Mouse (Mus musculus) heart, adult 2 months (tissue): Measurements from ENCODE around the gene Samm50. TPM values are rescaled to one million over a fixed set of nuclear protein-coding genes. Genes with fewer than 3 reads are reported as not detected.

Experiments
- DNase-seq, 2 experiments: peaks; one replicate each; pipeline ENCODE4 v3.0.0; 2021
- H3K27ac ChIP-seq: fragments of 200-600 bp; 2 replicates; pipeline ENCODE4 v1.8.1; 2022
- H3K27me3 ChIP-seq: fragments of 200-500 bp; 2 replicates; pipeline ENCODE4 v1.6.1; 2012; ENCODE audit warnings: mild to moderate bottlenecking, low read length, inconsistent platforms, mixed read lengths; ENCODE audit not compliant: control insufficient read depth, insufficient read depth
- H3K36me3 ChIP-seq: fragments of 200-500 bp; 2 replicates; pipeline ENCODE4 v1.6.1; 2012; ENCODE audit warnings: low read length, inconsistent platforms; ENCODE audit not compliant: control insufficient read depth, insufficient read depth
- H3K4me1 ChIP-seq: fragments of 200-500 bp; 2 replicates; pipeline ENCODE4 v1.6.1; 2011; ENCODE audit warnings: low read length; ENCODE audit not compliant: control insufficient read depth, insufficient read depth
- H3K4me3 ChIP-seq: fragments of 200-600 bp; 2 replicates; pipeline ENCODE4 v1.8.1; 2022
- H3K79me2 ChIP-seq: fragments of 200-500 bp; replicated peaks from 2 replicates; pipeline ENCODE4 v1.6.1; 2012; ENCODE audit warnings: mild to moderate bottlenecking, inconsistent platforms, low read length, moderate library complexity, mixed read lengths; ENCODE audit not compliant: control insufficient read depth, insufficient read depth
- H3K9ac ChIP-seq: fragments of 200-500 bp; 2 replicates; pipeline ENCODE4 v1.6.1; 2012; ENCODE audit warnings: low read depth, mild to moderate bottlenecking, control low read depth, inconsistent platforms, low read length, mixed read lengths
- CTCF ChIP-seq: fragments of 200-600 bp; IDR thresholded peaks from 2 replicates; pipeline ENCODE4 v1.8.1; 2022; ENCODE audit warnings: antibody characterized with exemption, mild to moderate bottlenecking, moderate library complexity
- EP300 ChIP-seq: fragments of 200-500 bp; IDR thresholded peaks from 2 replicates; pipeline ENCODE4 v1.6.1; 2011; ENCODE audit warnings: low read depth, low read length, control low read depth; ENCODE audit not compliant: insufficient read depth
- POLR2A ChIP-seq: fragments of 200-500 bp; IDR thresholded peaks from 2 replicates; pipeline ENCODE4 v1.6.1; 2011; ENCODE audit warnings: mild to moderate bottlenecking, low read depth, low read length, control low read depth; ENCODE audit not compliant: insufficient read depth
- WGBS: fragments of 180-500 bp; shearing (Covaris S2); methylation state at CpG from one replicate; pipeline ENCODE4 v1.1.7; 2018; 5-methylcytosine and 5-hydroxymethylcytosine counted together
- intact Hi-C: fragments of 180-260 bp; cut with DNase I; formaldehyde crosslinking; loops from one replicate; pipeline ENCODE4 v1.15.1; 2025
- polyA plus RNA-seq: library from polyadenylated mRNA; depleted of rRNA; stranded (reverse); fragments of >200 nt; gene quantifications from 2 replicates; pipeline ENCODE4 v1.2.3, GENCODE M21; 2012
- total RNA-seq, 2 experiments: library from RNA; stranded (reverse); gene quantifications; 2 replicates each; pipeline ENCODE4 v1.2.3; 2021

Gene Samm50
- total and polyA plus RNA-seq, 3 experiments: 27.8 to 289 (median 258) TPM

GRCm38 (mm10) chr15:84213162-84213739 is 21.2 kb downstream of the Samm50 start:
- DNase-seq: no peak
- peaks cover 25% of the 10 kb centered on the region for H3K4me1 ChIP-seq
- H3K9ac ChIP-seq: 0 out of 2 replicates have a peak overlapping the region, but pooled peaks have one; percentile 7
- H3K36me3 ChIP-seq: peaks cover 4% of the 10 kb centered on the region
- H3K27me3 ChIP-seq: no peaks in the 10 kb centered on the region
- 63% methylated on average over 6 of the region's 6 CpGs for WGBS
- H3K27ac ChIP-seq: peak overlapping the region; percentile 48
- H3K79me2 ChIP-seq: no peaks in the 10 kb centered on the region
- no peak overlapping the region for H3K4me3 ChIP-seq
- intact Hi-C loops: loop anchor here (2.0 kb wide), 1 partner anchor 48 kb away; no protein-coding TSS in a partner anchor
- no peak for TF ChIP-seq CTCF
- TF ChIP-seq POLR2A: no peak
- TF ChIP-seq EP300: no peak

- Histone ChIP-seq H3K9ac (no peak overlapping the region), H3K27ac (no peak overlapping the region; the same call in 1 of the 2 replicates), H3K36me3 (peaks cover 2% of the 10 kb centered on the region), H3K27me3 (no peaks in the 10 kb centered on the region), H3K4me3 (no peak overlapping the region), H3K4me1 (peaks cover 32% of the 10 kb centered on the region), H3K79me2 (no peaks in the 10 kb centered on the region)
- DNase-seq: no peak
- TF ChIP-seq POLR2A (no peak), EP300 (no peak), CTCF (no peak)
- intact Hi-C loops: no loop called here
- WGBS: 80% methylated on average over 7 of the region's 7 CpGs
Measured at GRCm38 (mm10) chr15:84214476-84214875, 22.4 kb downstream of the Samm50 start.

DNA sequence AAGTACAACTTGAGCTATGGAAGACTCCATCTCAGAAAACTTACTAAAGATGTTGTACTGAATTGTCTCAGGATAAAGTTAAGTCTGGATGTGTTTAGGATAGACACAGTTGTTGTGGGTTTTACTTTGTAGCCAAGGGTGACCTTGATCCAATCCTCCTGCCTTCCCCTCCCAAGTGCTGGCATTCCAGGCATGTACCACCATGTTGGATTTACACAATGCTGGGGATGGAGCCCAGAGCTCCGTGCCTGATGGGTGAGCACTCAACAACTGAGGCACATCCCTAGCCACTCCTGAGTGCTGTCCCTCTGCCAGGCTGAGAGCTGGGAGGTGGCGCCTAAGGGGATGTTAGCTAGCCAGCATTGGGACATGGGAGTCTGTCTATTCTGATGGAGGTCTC is 23.2 kb downstream of the Samm50 start:
- DNase-seq: no peak
- WGBS: 70% methylated on average over 2 of the region's 2 CpGs

DNA sequence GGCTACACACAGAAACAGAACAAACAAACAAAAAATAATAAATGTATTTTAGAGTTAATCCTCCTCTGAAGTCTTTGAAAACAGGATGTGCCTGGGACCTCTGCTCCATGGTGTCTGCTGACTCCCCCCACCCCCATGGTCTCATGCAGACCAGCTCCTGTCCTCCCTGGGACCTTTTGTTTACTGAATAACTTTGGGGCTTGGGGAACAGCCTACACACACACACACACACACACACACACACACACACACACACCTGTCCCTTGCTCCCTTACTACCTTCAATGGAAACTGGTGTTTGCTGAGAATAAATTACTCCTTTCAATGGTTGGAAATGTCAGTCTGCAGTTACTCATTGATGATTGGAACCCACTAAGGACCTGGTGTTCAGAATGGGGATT is 24.0 kb downstream of the Samm50 start:
- Histone ChIP-seq H3K9ac (no peak overlapping the region), H3K27me3 (no peaks in the 10 kb centered on the region), H3K4me1 (peaks cover 27% of the 10 kb centered on the region), H3K36me3 (no peaks in the 10 kb centered on the region), H3K79me2 (no peaks in the 10 kb centered on the region), H3K27ac (no peak overlapping the region), H3K4me3 (no peak overlapping the region)
- intact Hi-C loops: no loop called here
- TF ChIP-seq EP300 (no peak), CTCF (no peak), POLR2A (no peak)
- no peak for DNase-seq

More for the DNA sequence above, 23.2 kb downstream of the Samm50 start:
- no peak overlapping the region for H3K9ac ChIP-seq
- H3K36me3 ChIP-seq: no peaks in the 10 kb centered on the region
- H3K4me1 ChIP-seq: peaks cover 27% of the 10 kb centered on the region
- H3K79me2 ChIP-seq: no peaks in the 10 kb centered on the region
- intact Hi-C loops: no loop called here
- TF ChIP-seq POLR2A (no peak), CTCF (no peak), EP300 (no peak)
- no peaks in the 10 kb centered on the region for H3K27me3 ChIP-seq
- H3K4me3 ChIP-seq: no peak overlapping the region
- no peak overlapping the region for H3K27ac ChIP-seq

DNA sequence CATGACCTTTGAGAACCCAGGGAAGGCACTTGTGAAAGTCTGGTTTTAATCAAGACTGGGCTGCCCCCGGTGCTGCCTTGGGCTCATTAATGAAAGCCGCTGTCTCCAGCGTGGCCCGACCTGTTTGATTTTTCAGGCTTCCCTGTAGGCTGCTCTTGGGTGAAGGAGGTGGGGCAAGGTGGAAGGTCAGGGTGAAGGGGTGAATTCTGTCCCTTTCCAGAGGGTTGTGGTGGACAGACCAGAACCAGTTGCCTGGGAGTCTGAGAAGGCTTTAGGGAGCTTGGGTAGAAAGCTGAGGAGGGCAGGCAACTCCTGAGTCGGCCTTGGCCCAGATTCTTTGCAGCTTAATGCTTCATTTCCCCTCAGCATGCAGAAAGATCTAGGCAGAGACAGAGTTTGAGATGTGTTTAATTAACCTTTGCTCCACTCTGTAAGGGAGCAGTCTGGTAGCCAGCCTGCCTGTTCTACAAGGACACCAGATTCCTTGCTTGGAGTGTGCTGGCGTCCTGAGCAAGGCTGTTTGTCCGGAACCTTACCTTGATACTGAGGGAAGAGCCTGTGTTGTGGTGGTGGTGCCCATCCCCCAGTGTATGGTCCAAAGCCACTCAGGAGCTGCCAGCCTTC is 24.5 kb downstream of the Samm50 start:
- WGBS: 65% methylated on average over 7 of the region's 7 CpGs
- intact Hi-C loops: no loop called here
- TF ChIP-seq POLR2A (no peak), EP300 (no peak), CTCF (no peak)
- no peak for DNase-seq
- Histone ChIP-seq H3K27me3 (no peaks in the 10 kb centered on the region), H3K27ac (no peak overlapping the region), H3K9ac (no peak overlapping the region), H3K4me3 (no peak overlapping the region), H3K79me2 (no peaks in the 10 kb centered on the region), H3K36me3 (no peaks in the 10 kb centered on the region), H3K4me1 (peaks cover 27% of the 10 kb centered on the region)

- Histone ChIP-seq H3K9ac (no peak overlapping the region), H3K4me3 (no peak overlapping the region), H3K79me2 (no peaks in the 10 kb centered on the region), H3K36me3 (no peaks in the 10 kb centered on the region), H3K27ac (peak overlapping the region; percentile 57), H3K27me3 (no peaks in the 10 kb centered on the region), H3K4me1 (peaks cover 16% of the 10 kb centered on the region)
- WGBS: 35% methylated on average over 23 of the region's 23 CpGs
- intact Hi-C loops: no loop called here
- no peak for TF ChIP-seq EP300
- no peak for TF ChIP-seq POLR2A
- TF ChIP-seq CTCF: no peak
- no peak for DNase-seq
Measured at GRCm38 (mm10) chr15:84217969-84218782, 26.1 kb downstream of the Samm50 start.
